Mouse (Mus musculus) MEL (cell line): ENCODE measurements around the gene Kitl. TPM values are rescaled to one million over a fixed set of nuclear protein-coding genes. Genes with fewer than 3 reads are reported as not detected.

Source experiments
- DNase-seq: peaks from one replicate; pipeline ENCODE4 v3.0.0; 2011; ENCODE audit warnings: low read depth, low spot score
- H3K27ac ChIP-seq: 2 replicates; pipeline ENCODE4 v1.5.1; 2012; ENCODE audit warnings: low read depth, mild to moderate bottlenecking, control low read depth, low read length, moderate library complexity; ENCODE audit not compliant: control insufficient read depth
- H3K27me3 ChIP-seq, 2 experiments: fragments of 150-350 bp in 1 of 2; sonication (generic) in 1 of 2; 2 replicates each; pipeline ENCODE4 v1.6.1; 2012; ENCODE audit warnings: low read length in 2 of 2, mild to moderate bottlenecking in 2 of 2, improper control_type of control experiment in 1 of 2, moderate library complexity in 1 of 2; ENCODE audit not compliant: insufficient read depth in 2 of 2, control insufficient read depth in 1 of 2
- H3K36me3 ChIP-seq, 2 experiments: 2 replicates each; pipeline ENCODE4 v1.6.1; 2012 to 2014; ENCODE audit warnings: low read length in 2 of 2, improper control_type of control experiment in 1 of 2, inconsistent platforms in 1 of 2, mild to moderate bottlenecking in 1 of 2; ENCODE audit not compliant: insufficient read depth in 2 of 2, control insufficient read depth in 1 of 2
- H3K4me1 ChIP-seq, 2 experiments: fragments of 150-350 bp in 1 of 2; sonication (generic) in 1 of 2; 2 replicates each; pipeline ENCODE4 v1.6.1; 2012; ENCODE audit warnings: low read length in 2 of 2, improper control_type of control experiment in 1 of 2, mild to moderate bottlenecking in 1 of 2; ENCODE audit not compliant: insufficient read depth in 2 of 2, control insufficient read depth in 1 of 2
- H3K4me3 ChIP-seq, 2 experiments: fragments of 150-350 bp in 1 of 2; sonication (generic) in 1 of 2; 2 replicates each; pipeline ENCODE4 v1.5.1; 2012; ENCODE audit warnings: low read depth in 2 of 2, low read length in 2 of 2, mild to moderate bottlenecking in 2 of 2, moderate library complexity in 2 of 2, control low read depth in 1 of 2, improper control_type of control experiment in 1 of 2; ENCODE audit not compliant: control insufficient read depth in 1 of 2, insufficient read depth in 1 of 2
- H3K79me2 ChIP-seq: 2 replicates; pipeline ENCODE4 v1.6.1; 2012; ENCODE audit warnings: mild to moderate bottlenecking, low read length, moderate library complexity; ENCODE audit not compliant: control insufficient read depth, poor library complexity, insufficient read depth
- H3K9ac ChIP-seq: 2 replicates; pipeline ENCODE4 v1.6.1; 2012; ENCODE audit warnings: low read depth, mild to moderate bottlenecking, control low read depth, low read length, moderate library complexity; ENCODE audit not compliant: control insufficient read depth, poor library complexity, severe bottlenecking
- H3K9me3 ChIP-seq: fragments of 150-350 bp; sonication (generic); replicated peaks from 2 replicates; pipeline ENCODE4 v1.6.1; 2012; ENCODE audit warnings: mild to moderate bottlenecking, low read length, improper control_type of control experiment, moderate library complexity; ENCODE audit not compliant: insufficient read depth
- CHD1 ChIP-seq: IDR thresholded peaks from 2 replicates; pipeline ENCODE4 v1.6.1; 2012; ENCODE audit warnings: low read depth, mild to moderate bottlenecking, inconsistent platforms, low read length, improper control_type of control experiment
- E2F4 ChIP-seq: IDR thresholded peaks from 2 replicates; pipeline ENCODE4 v1.6.1; 2011; ENCODE audit warnings: low read depth, low read length, improper control_type of control experiment, borderline replicate concordance
- ELF1 ChIP-seq: IDR thresholded peaks from 2 replicates; pipeline ENCODE4 v1.6.1; 2014; ENCODE audit warnings: low read depth, mild to moderate bottlenecking, inconsistent platforms, low read length, improper control_type of control experiment, moderate library complexity
- EP300 ChIP-seq, 2 experiments: IDR thresholded peaks; 2 replicates each; pipeline ENCODE4 v1.6.1; 2011; ENCODE audit warnings: improper control_type of control experiment in 2 of 2, low read length in 2 of 2, low read depth in 1 of 2, mild to moderate bottlenecking in 1 of 2
- ETS1 ChIP-seq: IDR thresholded peaks from 2 replicates; pipeline ENCODE4 v1.6.1; 2012; ENCODE audit warnings: low read depth, mild to moderate bottlenecking, inconsistent platforms, low read length, improper control_type of control experiment, moderate library complexity
- GATA1 ChIP-seq: IDR thresholded peaks from 2 replicates; pipeline ENCODE4 v1.6.1; 2011; ENCODE audit warnings: low read depth, low read length, improper control_type of control experiment
- JUND ChIP-seq: IDR thresholded peaks from 2 replicates; pipeline ENCODE4 v1.6.1; 2011; ENCODE audit warnings: low read depth, mild to moderate bottlenecking, improper control_type of control experiment, low read length
- KAT2A ChIP-seq: conservative IDR thresholded peaks from 2 replicates; pipeline ENCODE4 v1.6.1; 2012; ENCODE audit warnings: low read depth, low read length, improper control_type of control experiment, inconsistent platforms
- MAZ ChIP-seq: IDR thresholded peaks from 2 replicates; pipeline ENCODE4 v1.6.1; 2012; ENCODE audit warnings: low read depth, mild to moderate bottlenecking, inconsistent platforms, low read length, improper control_type of control experiment
- MXI1 ChIP-seq: IDR thresholded peaks from 2 replicates; pipeline ENCODE4 v1.6.1; 2011; ENCODE audit warnings: mild to moderate bottlenecking, low read depth, low read length, improper control_type of control experiment
- MYC ChIP-seq: IDR thresholded peaks from 2 replicates; pipeline ENCODE4 v1.6.1; 2011; ENCODE audit warnings: low read depth, mild to moderate bottlenecking, low read length, improper control_type of control experiment, moderate library complexity
- NRF1 ChIP-seq: IDR thresholded peaks from 2 replicates; pipeline ENCODE4 v1.6.1; 2014; ENCODE audit warnings: low read depth, mild to moderate bottlenecking, inconsistent platforms, low read length, improper control_type of control experiment, moderate library complexity; ENCODE audit not compliant: poor library complexity, insufficient read depth, severe bottlenecking
- POLR2AphosphoS5 ChIP-seq: IDR thresholded peaks from 2 replicates; pipeline ENCODE4 v1.6.1; 2012; ENCODE audit warnings: low read depth, borderline replicate concordance, mild to moderate bottlenecking, inconsistent platforms, low read length, moderate library complexity, mixed read lengths
- SIN3A ChIP-seq: IDR thresholded peaks from 2 replicates; pipeline ENCODE4 v1.6.1; 2012; ENCODE audit warnings: low read length, improper control_type of control experiment, inconsistent platforms
- SMC3 ChIP-seq: IDR thresholded peaks from 2 replicates; pipeline ENCODE4 v1.6.1; 2011; ENCODE audit warnings: low read depth, low read length, improper control_type of control experiment
- TAL1 ChIP-seq: IDR thresholded peaks from 2 replicates; pipeline ENCODE4 v1.6.1; 2012; ENCODE audit warnings: mild to moderate bottlenecking, inconsistent platforms, low read length, moderate library complexity, mixed read lengths
- TBP ChIP-seq: IDR thresholded peaks from 2 replicates; pipeline ENCODE4 v1.8.0; 2011; ENCODE audit warnings: low read depth, low read length, improper control_type of control experiment
- TCF12 ChIP-seq: IDR thresholded peaks from 2 replicates; pipeline ENCODE4 v1.6.1; 2014; ENCODE audit warnings: low read depth, mild to moderate bottlenecking, inconsistent platforms, low read length, improper control_type of control experiment, moderate library complexity
- USF2 ChIP-seq, 2 experiments: IDR thresholded peaks; 2 replicates each; pipeline ENCODE4 v1.6.1; 2011 to 2012; ENCODE audit warnings: improper control_type of control experiment in 2 of 2, low read length in 2 of 2, borderline replicate concordance in 1 of 2, inconsistent platforms in 1 of 2, low read depth in 1 of 2, mild to moderate bottlenecking in 1 of 2; ENCODE audit not compliant: insufficient read depth in 1 of 2
- ZMIZ1 ChIP-seq: IDR thresholded peaks from 2 replicates; pipeline ENCODE4 v1.6.1; 2012; ENCODE audit warnings: low read depth, mild to moderate bottlenecking, inconsistent platforms, low read length, improper control_type of control experiment, moderate library complexity
- polyA plus RNA-seq, 2 experiments: library from polyadenylated mRNA; stranded (reverse) in 1 of 2; unstranded in 1 of 2; fragments of >175 nt in 1 of 2; fragments of >200 nt in 1 of 2; gene quantifications; 2 replicates each; pipeline versions ENCODE4 v1.2.1 to v1.2.4; 2012; ENCODE audit warnings: low replicate concordance in 2 of 2, low read depth in 1 of 2; ENCODE audit not compliant: insufficient read length in 2 of 2, insufficient read depth in 1 of 2, missing spikeins in 1 of 2
- total RNA-seq: library from RNA; depleted of rRNA; stranded (reverse); fragments of 300-350 nt; gene quantifications from 2 replicates; pipeline ENCODE4 v1.2.3, GENCODE M21; 2012

The Kitl gene
- total and polyA plus RNA-seq, 3 experiments, result not detected

DNA sequence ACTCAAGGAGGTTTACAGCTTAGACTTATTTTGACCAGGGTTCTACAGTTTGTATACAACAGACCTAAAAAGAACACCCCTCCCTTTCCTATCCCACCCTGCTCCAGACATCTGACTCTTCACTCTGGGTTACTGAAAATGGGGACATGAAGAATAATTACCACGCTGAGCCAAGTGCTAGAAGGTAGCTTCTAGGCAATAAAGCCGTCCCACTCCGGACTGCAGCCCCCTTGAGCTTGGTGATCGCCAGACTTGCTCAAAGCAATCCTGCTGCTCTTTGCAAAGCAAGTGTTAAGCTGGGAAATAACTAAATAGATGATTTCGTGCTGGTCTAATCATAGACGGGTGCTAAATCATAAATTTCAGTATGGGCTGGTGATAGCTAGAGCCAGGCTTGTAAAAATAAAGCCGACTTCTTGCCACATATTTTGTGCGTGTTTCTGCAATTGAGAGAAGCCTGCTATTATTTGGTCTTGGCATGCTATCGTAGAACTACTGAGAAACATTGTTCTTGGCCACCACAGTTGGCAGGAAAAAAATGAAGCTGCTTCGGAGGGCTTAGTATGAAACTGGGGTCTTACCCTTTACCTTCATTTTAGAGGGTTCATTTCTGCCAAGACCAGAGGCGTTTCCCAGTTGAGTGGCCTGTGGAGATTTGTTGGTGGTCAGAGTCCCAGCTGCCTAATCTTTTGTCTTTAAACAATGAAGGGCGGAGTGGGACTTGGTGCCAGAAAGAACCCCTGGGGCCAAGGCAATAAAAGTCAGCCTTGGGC is 50.3 kb downstream of the Kitl start:
- Histone ChIP-seq H3K79me2 (no peaks in the 10 kb centered on the region), H3K9ac (no peak overlapping the region), H3K36me3 (no peaks in the 10 kb centered on the region), H3K27me3 (no peaks in the 10 kb centered on the region; a peak in 1 of 4 replicates), H3K9me3 (no peaks in the 10 kb centered on the region), H3K27ac (no peak overlapping the region), H3K4me1 (no peaks in the 10 kb centered on the region), H3K4me3 (no peak overlapping the region)
- TF ChIP-seq SIN3A (no peak), MYC (no peak)
- DNase-seq, result no peak

GRCm38 (mm10) chr10:100066374-100066773 is 50.9 kb downstream of the Kitl start:
- Histone ChIP-seq H3K36me3 (no peaks in the 10 kb centered on the region), H3K27me3 (no peaks in the 10 kb centered on the region; a peak in 1 of 4 replicates), H3K9ac (no peak overlapping the region), H3K9me3 (no peaks in the 10 kb centered on the region), H3K4me3 (no peak overlapping the region), H3K4me1 (no peaks in the 10 kb centered on the region), H3K79me2 (no peaks in the 10 kb centered on the region), H3K27ac (no peak overlapping the region)
- TF ChIP-seq TBP, result no peak
- no peak for TF ChIP-seq E2F4
- no peak for TF ChIP-seq MYC
- TF ChIP-seq POLR2AphosphoS5, result no peak
- TF ChIP-seq TAL1, result no peak
- TF ChIP-seq CHD1, result no peak
- TF ChIP-seq ZMIZ1, result no peak
- no peak for TF ChIP-seq TCF12
- TF ChIP-seq EP300 (IDR thresholded peaks at IDR 0.05; ENCODE audit: low read depth in 1 of 2, low read length in 2 of 2), result no peak
- no peak for TF ChIP-seq MXI1
- TF ChIP-seq JUND, result no peak
- TF ChIP-seq ETS1, result no peak
- no peak for DNase-seq

- H3K79me2 ChIP-seq, result no peaks in the 10 kb centered on the region
Observed at GRCm38 (mm10) chr10:100072641-100073040, 57.2 kb downstream of the Kitl start.

More at GRCm38 (mm10) chr10:100072641-100073040, 57.2 kb downstream of the Kitl start:
- Histone ChIP-seq H3K9ac (no peak overlapping the region), H3K27ac (no peak overlapping the region), H3K9me3 (no peaks in the 10 kb centered on the region), H3K36me3 (no peaks in the 10 kb centered on the region), H3K4me3 (no peak overlapping the region), H3K4me1 (no peaks in the 10 kb centered on the region), H3K27me3 (no peaks in the 10 kb centered on the region; a peak in 1 of 4 replicates)
- TF ChIP-seq SMC3 (no peak), USF2 (IDR thresholded peaks at IDR 0.05; ENCODE audit: borderline replicate concordance in 1 of 2, insufficient read depth in 1 of 2, low read depth in 1 of 2, low read length in 2 of 2) (no peak), JUND (no peak), MAZ (no peak), KAT2A (no peak), GATA1 (no peak), ELF1 (no peak), TAL1 (no peak), NRF1 (no peak)
- DNase-seq, result no peak
